Mouse (Mus musculus): ENCODE measurements around the gene Nfia.

The Nfia gene

GRCm38 (mm10) chr4:97912155-97912554 is 139.6 kb downstream of the Nfia start:
- DNase-seq (ENCODE audit: low read depth) = no peak

GRCm38 (mm10) chr4:97912560-97912959 is 140.0 kb downstream of the Nfia start:
- no peak for DNase-seq (ENCODE audit: low read depth)

GRCm38 (mm10) chr4:97914348-97914747 is 141.8 kb downstream of the Nfia start:
- no peak for DNase-seq (ENCODE audit: low read depth)

- no peak for DNase-seq (ENCODE audit: low read depth)
These were observed 142.2 kb downstream of the Nfia start for GRCm38 (mm10) chr4:97914761-97915160.

- no peak for DNase-seq (ENCODE audit: low read depth)
These were observed 145.0 kb downstream of the Nfia start for GRCm38 (mm10) chr4:97917568-97917967.

GRCm38 (mm10) chr4:97918675-97919074 is 146.1 kb downstream of the Nfia start:
- DNase-seq (ENCODE audit: low read depth) = no peak

- DNase-seq (ENCODE audit: low read depth) = no peak
These were observed 147.2 kb downstream of the Nfia start for GRCm38 (mm10) chr4:97919773-97920172.

GRCm38 (mm10) chr4:97920287-97921079 is 147.9 kb downstream of the Nfia start:
- DNase-seq (ENCODE audit: low read depth) = no peak

GRCm38 (mm10) chr4:97921682-97922081 is 149.1 kb downstream of the Nfia start:
- DNase-seq (ENCODE audit: low read depth) = no peak

GRCm38 (mm10) chr4:97923248-97923647 is 150.7 kb downstream of the Nfia start:
- no peak for DNase-seq (ENCODE audit: low read depth)

GRCm38 (mm10) chr4:97923876-97924316 is 151.4 kb downstream of the Nfia start:
- no peak for DNase-seq (ENCODE audit: low read depth)

- DNase-seq (ENCODE audit: low read depth) = no peak
These were observed 151.9 kb downstream of the Nfia start for GRCm38 (mm10) chr4:97924414-97924813.

GRCm38 (mm10) chr4:97924855-97925254 is 152.3 kb downstream of the Nfia start:
- DNase-seq (ENCODE audit: low read depth) = no peak

GRCm38 (mm10) chr4:97925644-97926043 is 153.1 kb downstream of the Nfia start:
- no peak for DNase-seq (ENCODE audit: low read depth)

GRCm38 (mm10) chr4:97926607-97927308 is 154.2 kb downstream of the Nfia start:
- peak; percentile 68 for DNase-seq (ENCODE audit: low read depth)

- no peak for DNase-seq (ENCODE audit: low read depth)
These were observed 154.7 kb downstream of the Nfia start for GRCm38 (mm10) chr4:97927309-97927656.

GRCm38 (mm10) chr4:97936371-97936770 is 163.8 kb downstream of the Nfia start:
- no peak for DNase-seq (ENCODE audit: low read depth)

GRCm38 (mm10) chr4:97936912-97937311 is 164.4 kb downstream of the Nfia start:
- no peak for DNase-seq (ENCODE audit: low read depth)

GRCm38 (mm10) chr4:97939492-97939891 is 167.0 kb downstream of the Nfia start:
- DNase-seq (ENCODE audit: low read depth) = no peak

GRCm38 (mm10) chr4:97939920-97940520 is 167.5 kb downstream of the Nfia start:
- DNase-seq (ENCODE audit: low read depth) = no peak

- DNase-seq (ENCODE audit: low read depth) = no peak
These were observed 169.1 kb downstream of the Nfia start for GRCm38 (mm10) chr4:97941616-97942015.

- no peak for DNase-seq (ENCODE audit: low read depth)
These were observed 171.8 kb downstream of the Nfia start for GRCm38 (mm10) chr4:97944309-97944708.

GRCm38 (mm10) chr4:97947484-97947883 is 174.9 kb downstream of the Nfia start:
- DNase-seq (ENCODE audit: low read depth) = no peak

Data from fibroblast of lung, adult 2 months (primary cell).